In the genomic region with DNA sequence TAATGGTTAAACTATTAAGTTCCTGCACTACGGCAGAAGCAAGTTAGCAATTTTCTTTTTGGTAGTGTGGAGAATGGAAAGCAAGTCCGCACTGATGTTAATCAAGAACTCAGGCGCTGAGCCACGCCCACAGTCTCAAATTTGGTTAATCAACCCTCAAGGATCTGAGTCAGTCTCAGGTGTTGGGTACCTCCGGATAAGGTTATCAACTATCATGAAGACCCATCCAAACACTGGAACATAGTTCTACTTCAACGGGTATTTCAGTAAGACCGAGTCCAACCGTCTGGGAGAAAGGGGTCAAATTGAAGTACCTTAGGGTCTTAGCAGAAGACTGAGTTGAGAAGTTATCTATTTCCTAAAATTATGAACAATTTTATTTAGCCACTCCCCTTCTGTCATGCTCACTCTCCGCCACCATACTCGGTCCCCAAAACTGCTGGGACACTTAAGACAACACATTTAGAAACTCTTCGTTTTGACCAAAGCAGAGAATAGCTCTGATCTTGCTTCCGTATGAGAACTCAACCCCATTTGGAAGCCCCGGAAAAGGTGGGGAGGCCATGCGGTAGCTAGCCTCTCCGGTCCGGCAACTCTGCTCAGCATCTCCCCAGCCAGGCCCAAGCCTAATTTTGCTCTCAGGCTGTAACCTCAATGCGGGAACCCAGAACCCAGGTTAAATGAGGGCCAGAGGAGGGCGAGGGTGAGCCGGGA, we compare ENCODE assay signal across 8 mouse cellular contexts. TPM values are rescaled to one million over a fixed set of nuclear protein-coding genes. Genes with fewer than 3 reads are reported as not detected.
DNase-seq lines count a peak whose midpoint lies in the region; ATAC-seq lines count a peak whose summit lies in the region.

No protein-coding gene starts in this region.

- DNase-seq in heart, adult 8-10 months (ENCODE audit: low spot score): no peak
- DNase-seq in ZHBTc4 (ENCODE audit: low read depth, low spot score): peak; percentile 22
- no peak for DNase-seq in hindbrain, embryonic 10.5 days (ENCODE audit: low spot score)
- DNase-seq in right cerebral cortex, adult 18-20 months: no peak
- no peak for DNase-seq in right cerebral cortex, postnatal 14 days

- peak overlapping the region; percentile 91 for H3K27ac ChIP-seq in heart, embryonic 11.5 days (ENCODE audit: low read depth, low read length)
- peak overlapping the region; percentile 93 for H3K27ac ChIP-seq in hindbrain, embryonic 10.5 days
- H3K27ac ChIP-seq in limb, embryonic 13.5 days: peak overlapping the region; percentile 81
- H3K27ac ChIP-seq in neural tube, embryonic 14.5 days (ENCODE audit: low read depth, low read length): peak overlapping the region; percentile 85

- WGBS in heart, embryonic 11.5 days (ENCODE audit: insufficient replicate concordance): 11% methylated on average over 19 of the region's 19 CpGs
- 14% methylated on average over 19 of the region's 19 CpGs for WGBS in hindbrain, embryonic 10.5 days
- WGBS in limb, embryonic 13.5 days: 10% methylated on average over 19 of the region's 19 CpGs
- WGBS in neural tube, embryonic 14.5 days: 11% methylated on average over 19 of the region's 19 CpGs

- H3K4me1 ChIP-seq in heart, embryonic 11.5 days (ENCODE audit: control insufficient read depth, insufficient read depth, low read length): 0 out of 2 replicates have a peak, but pooled peaks cover 6% of the 10 kb centered on the region
- peaks cover 13% of the 10 kb centered on the region for H3K4me1 ChIP-seq in hindbrain, embryonic 10.5 days (replicated peaks)
- H3K4me1 ChIP-seq in limb, embryonic 13.5 days: peaks cover 7% of the 10 kb centered on the region
- H3K4me1 ChIP-seq in neural tube, embryonic 14.5 days (ENCODE audit: control insufficient read depth, insufficient read depth, low read length): peaks cover 2% of the 10 kb centered on the region; the same call in 1 of the 2 replicates

- peak overlapping the region; percentile 85 for H3K9ac ChIP-seq in heart, embryonic 11.5 days (ENCODE audit: low read depth, low read length)
- peak overlapping the region; percentile 81 for H3K9ac ChIP-seq in limb, embryonic 13.5 days
- H3K9ac ChIP-seq in neural tube, embryonic 14.5 days (replicated peaks; ENCODE audit: low read depth, low read length): peak overlapping the region; percentile 72

- H3K4me2 ChIP-seq in heart, embryonic 11.5 days: peak overlapping the region; percentile 87
- peak overlapping the region; percentile 65 for H3K4me2 ChIP-seq in limb, embryonic 13.5 days (replicated peaks)
- peak overlapping the region; percentile 86 for H3K4me2 ChIP-seq in neural tube, embryonic 14.5 days (ENCODE audit: low read depth, low read length)

- no peaks in the 10 kb centered on the region for H3K27me3 ChIP-seq in heart, embryonic 11.5 days (ENCODE audit: control insufficient read depth, insufficient read depth, low read length)
- no peaks in the 10 kb centered on the region for H3K27me3 ChIP-seq in hindbrain, embryonic 10.5 days (ENCODE audit: insufficient read depth, poor library complexity, severe bottlenecking)
- no peaks in the 10 kb centered on the region for H3K27me3 ChIP-seq in limb, embryonic 13.5 days
- no peaks in the 10 kb centered on the region for H3K27me3 ChIP-seq in neural tube, embryonic 14.5 days (ENCODE audit: control insufficient read depth, insufficient read depth, low read length)

- no peaks in the 10 kb centered on the region for H3K9me3 ChIP-seq in heart, embryonic 11.5 days (replicated peaks; ENCODE audit: control insufficient read depth, low read length)
- no peaks in the 10 kb centered on the region for H3K9me3 ChIP-seq in hindbrain, embryonic 10.5 days
- H3K9me3 ChIP-seq in limb, embryonic 13.5 days: no peaks in the 10 kb centered on the region
- no peaks in the 10 kb centered on the region for H3K9me3 ChIP-seq in neural tube, embryonic 14.5 days (ENCODE audit: control insufficient read depth, low read length)

- peaks cover 3% of the 10 kb centered on the region; the same call in 1 of the 2 replicates for H3K36me3 ChIP-seq in heart, embryonic 11.5 days (ENCODE audit: control insufficient read depth, insufficient read depth, low read length)
- H3K36me3 ChIP-seq in hindbrain, embryonic 10.5 days: peaks cover 16% of the 10 kb centered on the region
- H3K36me3 ChIP-seq in limb, embryonic 13.5 days: peaks cover 14% of the 10 kb centered on the region
- peaks cover 5% of the 10 kb centered on the region; the same call in 1 of the 2 replicates for H3K36me3 ChIP-seq in neural tube, embryonic 14.5 days (ENCODE audit: control insufficient read depth, insufficient read depth, low read length)

- H3K4me3 ChIP-seq in heart, embryonic 11.5 days (ENCODE audit: low read depth, low read length): peak overlapping the region; percentile 79
- H3K4me3 ChIP-seq in hindbrain, embryonic 10.5 days: peak overlapping the region; percentile 81
- H3K4me3 ChIP-seq in limb, embryonic 13.5 days: peak overlapping the region; percentile 77
- H3K4me3 ChIP-seq in neural tube, embryonic 14.5 days (ENCODE audit: low read depth, low read length): peak overlapping the region; percentile 72

- peak; percentile 25 for ATAC-seq in heart, embryonic 11.5 days (replicated peaks; ENCODE audit: insufficient number of reproducible peaks, low FRiP score, low TSS enrichment)
- ATAC-seq in limb, embryonic 13.5 days (ENCODE audit: low FRiP score, low read depth): peak; percentile 70
- no peak; the same call in 1 of the 2 replicates for ATAC-seq in neural tube, embryonic 14.5 days (ENCODE audit: low read depth)

RNA-seq across cellular contexts. Expression of gene Strada, which starts 9.2 kb away (rescaled TPM):
- polyA plus RNA-seq in heart, embryonic 11.5 days (2014; fragmentation: Nextera tagmentation; extraction: Ambion mirVana): 22.4 and 26.6 TPM in 2 replicates
- total RNA-seq in heart, adult 8-10 months (2022): 1 to 10 TPM; 4.8 to 8.5 (median 7.6) TPM
- polyA plus RNA-seq in hindbrain, embryonic 10.5 days (2016; fragmentation: Nextera tagmentation; extraction: Ambion mirVana): 37.8 and 46.0 TPM in 2 replicates
- polyA plus RNA-seq in limb, embryonic 13.5 days (2015; fragmentation: Nextera tagmentation; extraction: Ambion mirVana): 32.8 and 33.7 TPM in 2 replicates
- polyA plus RNA-seq in neural tube, embryonic 14.5 days (2014; fragmentation: Nextera tagmentation; extraction: Ambion mirVana): 33.0 and 34.8 TPM in 2 replicates

RNA-seq across cellular contexts. Expression of gene Ccdc47, which starts 23.3 kb away (rescaled TPM):
- 58.9 and 91.1 TPM in 2 replicates for polyA plus RNA-seq in heart, embryonic 11.5 days (2014; fragmentation: Nextera tagmentation; extraction: Ambion mirVana)
- total RNA-seq in heart, adult 8-10 months (2022): 10 to 100 TPM; 71.6 to 93.0 (median 85.9) TPM
- polyA plus RNA-seq in hindbrain, embryonic 10.5 days (2016; fragmentation: Nextera tagmentation; extraction: Ambion mirVana): 57.7 and 69.0 TPM in 2 replicates
- 73.2 and 76.8 TPM in 2 replicates for polyA plus RNA-seq in limb, embryonic 13.5 days (2015; fragmentation: Nextera tagmentation; extraction: Ambion mirVana)
- polyA plus RNA-seq in neural tube, embryonic 14.5 days (2014; fragmentation: Nextera tagmentation; extraction: Ambion mirVana): 78.3 and 99.4 TPM in 2 replicates

RNA-seq across cellular contexts. Expression of gene Ddx42, which starts 23.9 kb away (rescaled TPM):
- polyA plus RNA-seq in heart, embryonic 11.5 days (2014; fragmentation: Nextera tagmentation; extraction: Ambion mirVana): 45.3 and 58.3 TPM in 2 replicates
- 10 to 100 TPM; 24.7 to 30.7 (median 27.3) TPM for total RNA-seq in heart, adult 8-10 months (2022)
- 85.6 and 98.1 TPM in 2 replicates for polyA plus RNA-seq in hindbrain, embryonic 10.5 days (2016; fragmentation: Nextera tagmentation; extraction: Ambion mirVana)
- polyA plus RNA-seq in limb, embryonic 13.5 days (2015; fragmentation: Nextera tagmentation; extraction: Ambion mirVana): 88.5 and 91.4 TPM in 2 replicates
- 73.2 and 97.4 TPM in 2 replicates for polyA plus RNA-seq in neural tube, embryonic 14.5 days (2014; fragmentation: Nextera tagmentation; extraction: Ambion mirVana)

RNA-seq across cellular contexts. Expression of gene Limd2, which starts 32.2 kb away (rescaled TPM):
- polyA plus RNA-seq in heart, embryonic 11.5 days (2014; fragmentation: Nextera tagmentation; extraction: Ambion mirVana): 145 and 151 TPM in 2 replicates
- 1 to 10 TPM; 1.7 to 3.9 (median 3.4) TPM for total RNA-seq in heart, adult 8-10 months (2022)
- polyA plus RNA-seq in hindbrain, embryonic 10.5 days (2016; fragmentation: Nextera tagmentation; extraction: Ambion mirVana): 366 and 418 TPM in 2 replicates
- polyA plus RNA-seq in limb, embryonic 13.5 days (2015; fragmentation: Nextera tagmentation; extraction: Ambion mirVana): 378 and 399 TPM in 2 replicates
- polyA plus RNA-seq in neural tube, embryonic 14.5 days (2014; fragmentation: Nextera tagmentation; extraction: Ambion mirVana): 120 and 140 TPM in 2 replicates

RNA-seq across cellular contexts. Expression of gene Gm10840, which starts 32.2 kb away (rescaled TPM):
- not detected in 2 replicates for polyA plus RNA-seq in heart, embryonic 11.5 days (2014; fragmentation: Nextera tagmentation; extraction: Ambion mirVana)
- not detected for total RNA-seq in heart, adult 8-10 months (2022)
- 0.67 TPM in 1 of 2 replicates, not detected in the other for polyA plus RNA-seq in hindbrain, embryonic 10.5 days (2016; fragmentation: Nextera tagmentation; extraction: Ambion mirVana)
- polyA plus RNA-seq in limb, embryonic 13.5 days (2015; fragmentation: Nextera tagmentation; extraction: Ambion mirVana): not detected in 2 replicates
- 0.88 TPM in 1 of 2 replicates, not detected in the other for polyA plus RNA-seq in neural tube, embryonic 14.5 days (2014; fragmentation: Nextera tagmentation; extraction: Ambion mirVana)
